Mouse (Mus musculus) spleen, adult 2 months (tissue): ENCODE measurements around the gene Rgsl1. TPM values are rescaled to one million over a fixed set of nuclear protein-coding genes. Genes with fewer than 3 reads are reported as not detected.

ENCODE experiments used
- DNase-seq, 2 experiments: peaks; one replicate each; pipeline versions ENCODE4 v3.0.0 to v3.0.0-alpha.2; 2012 to 2021; ENCODE audit warnings: low spot score in 2 of 2, low read depth in 1 of 2
- H3K27ac ChIP-seq: fragments of 200-500 bp; 2 replicates; pipeline ENCODE4 v1.5.1; 2012; ENCODE audit warnings: low read length, inconsistent platforms; ENCODE audit not compliant: insufficient read depth
- H3K27me3 ChIP-seq: fragments of 200-500 bp; 2 replicates; pipeline ENCODE4 v1.6.1; 2012; ENCODE audit warnings: mild to moderate bottlenecking, moderate library complexity, low read length, inconsistent platforms; ENCODE audit not compliant: control insufficient read depth, insufficient read depth
- H3K36me3 ChIP-seq: fragments of 200-500 bp; 2 replicates; pipeline ENCODE4 v1.6.1; 2012; ENCODE audit warnings: mild to moderate bottlenecking, low read length, inconsistent platforms; ENCODE audit not compliant: control insufficient read depth, insufficient read depth
- H3K4me1 ChIP-seq: fragments of 200-500 bp; 2 replicates; pipeline ENCODE4 v1.6.1; 2011; ENCODE audit warnings: inconsistent platforms; ENCODE audit not compliant: control insufficient read depth, insufficient read depth, insufficient read length
- H3K4me3 ChIP-seq: fragments of 200-500 bp; 2 replicates; pipeline ENCODE4 v1.5.1; 2011; ENCODE audit warnings: mild to moderate bottlenecking, inconsistent platforms; ENCODE audit not compliant: insufficient read depth, insufficient read length; ENCODE audit errors: extremely low read depth
- CTCF ChIP-seq: fragments of 200-500 bp; IDR thresholded peaks from 2 replicates; pipeline ENCODE4 v1.5.1; 2011; ENCODE audit warnings: mild to moderate bottlenecking, inconsistent platforms; ENCODE audit not compliant: insufficient read depth, insufficient read length, insufficient replicate concordance; ENCODE audit errors: extremely low read depth
- POLR2A ChIP-seq: fragments of 200-500 bp; IDR thresholded peaks from 2 replicates; pipeline ENCODE4 v1.6.1; 2011; ENCODE audit warnings: low read depth, low read length, inconsistent platforms
- WGBS: fragments of 180-500 bp; shearing (Covaris S2); methylation state at CpG from one replicate; pipeline ENCODE4 v1.1.7; 2018; 5-methylcytosine and 5-hydroxymethylcytosine counted together
- polyA plus RNA-seq: library from polyadenylated mRNA; depleted of rRNA; stranded (reverse); fragments of >200 nt; gene quantifications from 2 replicates; pipeline ENCODE4 v1.2.3, GENCODE M21; 2012

Gene Rgsl1
- polyA plus RNA-seq, 1 experiment, result not detected

- TF ChIP-seq POLR2A, result no peak
- TF ChIP-seq CTCF, result no peak
- Histone ChIP-seq H3K27ac (no peak overlapping the region), H3K27me3 (no peaks in the 10 kb centered on the region), H3K4me1 (no peaks in the 10 kb centered on the region), H3K36me3 (no peaks in the 10 kb centered on the region), H3K4me3 (no peak overlapping the region)
- 18% methylated on average over 6 of the region's 6 CpGs for WGBS
- peak in 1 of 2 experiments; percentile 14 for DNase-seq
Observed at GRCm38 (mm10) chr1:153846867-153847266, 2.9 kb upstream of the Rgsl1 start.

DNA sequence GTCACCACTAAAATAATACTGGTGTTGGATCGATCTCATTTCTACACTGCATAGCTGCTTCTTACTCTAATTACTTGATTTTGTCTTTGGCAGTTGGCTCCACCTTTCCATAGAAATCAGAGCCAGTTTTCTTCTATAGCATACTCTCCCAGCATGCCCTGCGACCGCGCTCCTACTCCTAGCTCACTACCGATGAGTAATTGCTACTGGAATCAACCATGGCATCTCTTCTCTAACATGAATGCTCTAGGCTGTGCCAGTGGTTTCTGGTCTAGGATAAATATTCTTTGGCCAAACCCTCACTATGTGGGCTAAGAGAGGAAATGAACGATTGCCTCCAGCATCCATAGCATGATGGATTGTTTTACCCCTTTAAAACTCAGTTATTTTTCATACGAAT, 2.5 kb upstream of the Rgsl1 start:
- no peaks in the 10 kb centered on the region for H3K27me3 ChIP-seq
- no peak for DNase-seq
- no peaks in the 10 kb centered on the region for H3K4me1 ChIP-seq
- no peaks in the 10 kb centered on the region for H3K36me3 ChIP-seq
- no peak overlapping the region for H3K4me3 ChIP-seq
- H3K27ac ChIP-seq, result no peak overlapping the region
- 80% methylated on average over 7 of the region's 7 CpGs for WGBS
- TF ChIP-seq CTCF (no peak), POLR2A (no peak)

DNA sequence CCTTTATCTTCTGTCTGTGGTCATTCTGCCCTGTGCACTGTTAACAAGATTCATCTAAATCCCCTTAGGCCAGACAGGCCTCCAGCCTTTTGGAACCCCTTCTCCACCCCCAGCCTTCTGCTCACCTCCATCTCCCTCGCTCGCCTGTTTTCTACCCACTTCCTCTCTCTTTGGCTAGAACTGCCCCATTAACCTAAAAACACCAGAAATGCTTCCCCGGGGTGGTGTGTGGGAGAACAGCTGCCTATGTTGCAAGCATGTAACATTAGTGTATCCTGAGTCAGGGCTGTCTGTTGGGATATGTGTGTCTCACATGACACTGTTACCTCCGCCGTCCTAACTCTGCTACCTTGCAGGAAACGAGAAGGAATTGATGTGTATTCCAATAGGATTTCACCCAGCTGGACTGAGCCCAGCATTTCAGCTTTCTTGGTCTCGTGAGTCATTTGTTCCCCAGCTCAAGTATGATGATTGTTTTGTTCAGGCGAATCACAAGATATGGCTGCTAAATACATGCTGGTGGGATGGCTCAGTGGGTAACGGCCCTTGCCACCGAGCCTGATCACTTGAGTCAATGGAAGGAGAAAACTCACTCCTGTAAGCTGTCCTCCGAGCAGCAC, 1.7 kb downstream of the Rgsl1 start:
- Histone ChIP-seq H3K27me3 (no peaks in the 10 kb centered on the region), H3K4me3 (no peak overlapping the region), H3K36me3 (no peaks in the 10 kb centered on the region), H3K4me1 (no peaks in the 10 kb centered on the region), H3K27ac (no peak overlapping the region)
- TF ChIP-seq CTCF (no peak), POLR2A (no peak)
- no peak for DNase-seq
- WGBS, result 60% methylated on average over 11 of the region's 11 CpGs

GRCm38 (mm10) chr1:153836036-153836435, 7.9 kb downstream of the Rgsl1 start:
- no peaks in the 10 kb centered on the region for H3K36me3 ChIP-seq
- no peak overlapping the region for H3K4me3 ChIP-seq
- TF ChIP-seq POLR2A (no peak), CTCF (no peak)
- 32% methylated on average over 4 of the region's 4 CpGs for WGBS
- H3K4me1 ChIP-seq, result no peaks in the 10 kb centered on the region
- DNase-seq, result no peak
- H3K27ac ChIP-seq, result no peak overlapping the region
- H3K27me3 ChIP-seq, result no peaks in the 10 kb centered on the region

GRCm38 (mm10) chr1:153830746-153831145, 13.2 kb downstream of the Rgsl1 start:
- Histone ChIP-seq H3K36me3 (no peaks in the 10 kb centered on the region), H3K4me3 (no peak overlapping the region), H3K27me3 (no peaks in the 10 kb centered on the region), H3K27ac (no peak overlapping the region), H3K4me1 (no peaks in the 10 kb centered on the region)
- 60% methylated on average over 4 of the region's 4 CpGs for WGBS
- DNase-seq, result no peak
- no peak for TF ChIP-seq POLR2A
- no peak for TF ChIP-seq CTCF

- WGBS, result 89% methylated on average over 3 of the region's 3 CpGs
- Histone ChIP-seq H3K4me1 (no peaks in the 10 kb centered on the region), H3K36me3 (no peaks in the 10 kb centered on the region), H3K4me3 (no peak overlapping the region), H3K27ac (no peak overlapping the region), H3K27me3 (no peaks in the 10 kb centered on the region)
- TF ChIP-seq CTCF, result no peak
- no peak for TF ChIP-seq POLR2A
- DNase-seq, result no peak
Observed at GRCm38 (mm10) chr1:153820216-153820615, 23.7 kb downstream of the Rgsl1 start.

GRCm38 (mm10) chr1:153814278-153814677, 29.7 kb downstream of the Rgsl1 start:
- Histone ChIP-seq H3K4me1 (no peaks in the 10 kb centered on the region), H3K4me3 (no peak overlapping the region), H3K27ac (no peak overlapping the region), H3K27me3 (no peaks in the 10 kb centered on the region), H3K36me3 (no peaks in the 10 kb centered on the region)
- no peak for DNase-seq
- TF ChIP-seq POLR2A (no peak), CTCF (no peak)
- WGBS, result 65% methylated on average over 2 of the region's 2 CpGs
